Mouse (Mus musculus): ENCODE data around the gene Srf. TPM values are rescaled to one million over a fixed set of nuclear protein-coding genes. Genes with fewer than 3 reads are reported as not detected.

Srf gene
- polyA plus RNA-seq, 1 experiment from 2014 or later: 8.9 TPM

- Histone ChIP-seq H3K4me1 (ENCODE audit: control insufficient read depth, insufficient read depth, low read length) (peaks cover 10% of the 10 kb centered on the region), H3K27me3 (ENCODE audit: control insufficient read depth, insufficient read depth, low read length) (no peaks in the 10 kb centered on the region), H3K9ac (ENCODE audit: low read length) (peak overlapping the region; percentile 69), H3K4me3 (replicated peaks; ENCODE audit: low read length) (peak overlapping the region; percentile 20), H3K4me2 (ENCODE audit: low read depth, low read length) (peak overlapping the region; percentile 48), H3K27ac (ENCODE audit: low read length) (no peak overlapping the region), H3K9me3 (replicated peaks; ENCODE audit: control insufficient read depth, low read length) (no peaks in the 10 kb centered on the region), H3K36me3 (ENCODE audit: control insufficient read depth, insufficient read depth, low read length) (no peaks in the 10 kb centered on the region)
- WGBS: 33% methylated on average over 25 of the region's 25 CpGs
- peak; percentile 42; the same call in 1 of the 2 replicates for ATAC-seq (ENCODE audit: insufficient read depth, low FRiP score)
Measured at GRCm38 (mm10) chr17:46520385-46520979, 35.5 kb downstream of the Srf start.

GRCm38 (mm10) chr17:46519971-46520370 lies 36.0 kb downstream of the Srf start:
- no peaks in the 10 kb centered on the region for H3K36me3 ChIP-seq (ENCODE audit: control insufficient read depth, insufficient read depth, low read length)
- H3K4me1 ChIP-seq (ENCODE audit: control insufficient read depth, insufficient read depth, low read length): peaks cover 10% of the 10 kb centered on the region
- no peaks in the 10 kb centered on the region for H3K27me3 ChIP-seq (ENCODE audit: control insufficient read depth, insufficient read depth, low read length)
- ATAC-seq (ENCODE audit: insufficient read depth, low FRiP score): no peak
- peak overlapping the region; percentile 20 for H3K4me3 ChIP-seq (replicated peaks; ENCODE audit: low read length)
- H3K9ac ChIP-seq (ENCODE audit: low read length): peak overlapping the region; percentile 69; the same call in 1 of the 2 replicates
- 52% methylated on average over 10 of the region's 10 CpGs for WGBS
- peak overlapping the region; percentile 48 for H3K4me2 ChIP-seq (ENCODE audit: low read depth, low read length)
- no peak overlapping the region for H3K27ac ChIP-seq (ENCODE audit: low read length)
- no peaks in the 10 kb centered on the region for H3K9me3 ChIP-seq (replicated peaks; ENCODE audit: control insufficient read depth, low read length)

GRCm38 (mm10) chr17:46513329-46513728 lies 42.6 kb downstream of the Srf start:
- no peak overlapping the region for H3K27ac ChIP-seq (ENCODE audit: low read length)
- no peaks in the 10 kb centered on the region for H3K36me3 ChIP-seq (ENCODE audit: control insufficient read depth, insufficient read depth, low read length)
- no peaks in the 10 kb centered on the region for H3K27me3 ChIP-seq (ENCODE audit: control insufficient read depth, insufficient read depth, low read length)
- H3K9me3 ChIP-seq (replicated peaks; ENCODE audit: control insufficient read depth, low read length): no peaks in the 10 kb centered on the region
- no peak for ATAC-seq (ENCODE audit: insufficient read depth, low FRiP score)
- H3K4me1 ChIP-seq (ENCODE audit: control insufficient read depth, insufficient read depth, low read length): no peaks in the 10 kb centered on the region
- no peak overlapping the region for H3K4me2 ChIP-seq (ENCODE audit: low read depth, low read length)
- H3K9ac ChIP-seq (ENCODE audit: low read length): no peak overlapping the region
- 52% methylated on average over 2 of the region's 2 CpGs for WGBS
- no peak overlapping the region for H3K4me3 ChIP-seq (replicated peaks; ENCODE audit: low read length)

DNA sequence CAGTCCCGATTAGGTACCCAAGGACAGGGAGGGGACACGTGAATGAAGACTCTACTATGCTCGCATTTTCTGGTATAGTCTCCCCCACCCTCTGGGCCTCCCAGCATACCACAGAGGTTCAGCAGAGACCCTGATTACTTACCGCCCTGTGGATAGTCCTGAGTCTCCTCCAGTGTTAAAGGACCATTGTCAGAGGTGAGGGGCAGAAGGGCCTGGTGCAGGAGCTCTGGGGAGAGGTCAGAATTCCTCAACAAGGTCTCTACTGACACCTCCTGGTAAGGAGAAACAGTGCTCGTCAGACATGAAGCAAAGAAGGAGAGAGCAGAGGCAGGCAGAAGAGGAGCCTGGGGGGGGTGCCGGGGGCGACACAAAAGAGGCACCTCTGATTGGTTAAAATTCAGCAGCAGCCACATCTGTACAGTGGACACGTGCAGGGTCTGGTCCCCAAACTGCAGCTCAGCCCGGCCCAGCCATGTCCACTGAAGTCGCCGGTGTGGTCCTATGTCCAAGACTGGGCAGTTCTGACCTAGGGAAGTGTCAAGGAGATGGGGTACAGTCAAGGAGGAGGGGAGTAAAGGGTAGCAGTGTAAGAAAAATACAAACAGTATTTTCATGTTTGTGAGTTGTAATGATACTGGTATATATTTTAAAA lies 44.8 kb downstream of the Srf start:
- Histone ChIP-seq H3K9ac (ENCODE audit: low read length) (no peak overlapping the region), H3K9me3 (replicated peaks; ENCODE audit: control insufficient read depth, low read length) (no peaks in the 10 kb centered on the region), H3K4me1 (ENCODE audit: control insufficient read depth, insufficient read depth, low read length) (no peaks in the 10 kb centered on the region), H3K27me3 (ENCODE audit: control insufficient read depth, insufficient read depth, low read length) (no peaks in the 10 kb centered on the region), H3K27ac (ENCODE audit: low read length) (no peak overlapping the region), H3K4me3 (replicated peaks; ENCODE audit: low read length) (no peak overlapping the region), H3K36me3 (ENCODE audit: control insufficient read depth, insufficient read depth, low read length) (no peaks in the 10 kb centered on the region), H3K4me2 (ENCODE audit: low read depth, low read length) (no peak overlapping the region)
- ATAC-seq (ENCODE audit: insufficient read depth, low FRiP score): 0 out of 2 replicates have a peak, but pooled peaks have one; percentile 44
- 51% methylated on average over 11 of the region's 11 CpGs for WGBS

GRCm38 (mm10) chr17:46505617-46506016 lies 50.4 kb downstream of the Srf start:
- Histone ChIP-seq H3K4me3 (replicated peaks; ENCODE audit: low read length) (no peak overlapping the region), H3K27ac (ENCODE audit: low read length) (no peak overlapping the region), H3K4me1 (ENCODE audit: control insufficient read depth, insufficient read depth, low read length) (no peaks in the 10 kb centered on the region), H3K36me3 (ENCODE audit: control insufficient read depth, insufficient read depth, low read length) (no peaks in the 10 kb centered on the region), H3K27me3 (ENCODE audit: control insufficient read depth, insufficient read depth, low read length) (no peaks in the 10 kb centered on the region), H3K4me2 (ENCODE audit: low read depth, low read length) (no peak overlapping the region), H3K9me3 (replicated peaks; ENCODE audit: control insufficient read depth, low read length) (no peaks in the 10 kb centered on the region), H3K9ac (ENCODE audit: low read length) (no peak overlapping the region)
- WGBS: 82% methylated on average over 3 of the region's 3 CpGs
- ATAC-seq (ENCODE audit: insufficient read depth, low FRiP score): no peak

DNA sequence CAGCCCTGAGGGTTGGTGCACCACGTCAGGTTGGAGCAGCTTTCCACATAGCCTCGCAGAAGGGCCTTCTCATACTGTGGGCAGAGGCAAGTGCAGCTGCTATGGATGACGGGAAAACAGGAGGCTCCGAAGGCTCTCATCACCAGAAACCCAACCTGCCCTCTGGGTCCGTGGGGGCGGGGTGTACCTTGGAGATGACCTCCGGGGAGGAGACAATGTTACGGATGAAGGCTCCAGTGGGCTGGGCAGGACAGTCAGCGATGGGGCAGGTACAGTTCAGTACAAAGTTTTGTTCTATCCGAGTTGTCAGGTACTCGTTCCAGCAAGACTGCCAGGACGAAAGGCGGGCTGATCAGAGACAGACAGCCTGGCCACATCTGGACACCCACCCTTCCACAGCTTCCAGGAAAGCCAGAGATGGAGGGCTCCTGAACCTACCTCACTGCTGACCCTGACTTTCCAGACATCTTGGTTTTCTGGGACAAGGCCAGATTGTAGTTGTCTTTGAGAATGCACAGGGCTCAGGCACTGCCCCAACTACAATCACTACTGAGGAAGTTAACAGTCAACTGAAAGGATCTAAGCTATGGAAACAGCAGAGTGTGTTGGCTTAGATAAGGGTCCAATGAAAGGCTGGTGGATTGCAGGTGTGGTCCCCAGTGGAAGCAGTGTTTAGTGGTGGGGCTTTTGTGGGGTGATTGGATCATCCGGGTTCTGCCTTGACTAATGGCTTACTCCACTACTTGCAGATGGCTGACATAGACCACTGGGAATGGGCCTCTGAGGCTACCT lies 51.9 kb downstream of the Srf start:
- no peaks in the 10 kb centered on the region for H3K36me3 ChIP-seq (ENCODE audit: control insufficient read depth, insufficient read depth, low read length)
- no peak overlapping the region for H3K9ac ChIP-seq (ENCODE audit: low read length)
- ATAC-seq (ENCODE audit: insufficient read depth, low FRiP score): no peak

DNA sequence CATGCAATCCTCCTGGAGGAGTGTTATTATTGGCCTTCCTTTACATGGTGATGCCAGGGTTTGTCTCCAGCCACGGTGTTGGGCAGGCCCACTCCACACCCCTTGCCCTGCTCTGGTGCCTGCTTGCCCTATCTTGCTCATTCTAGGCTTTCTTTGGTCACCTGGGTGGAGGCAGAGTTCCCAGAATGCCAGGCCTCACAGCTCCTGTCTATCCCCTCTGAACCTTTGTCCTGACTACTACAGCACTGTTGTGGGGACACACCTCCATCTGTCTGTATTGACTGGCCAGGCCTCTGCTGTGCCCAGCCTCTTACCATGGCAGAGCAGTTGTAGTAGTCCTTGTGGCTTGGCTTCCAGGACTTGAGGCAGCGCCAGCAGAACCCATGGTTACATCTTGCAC lies 53.2 kb downstream of the Srf start:
- Histone ChIP-seq H3K4me2 (ENCODE audit: low read depth, low read length) (no peak overlapping the region), H3K36me3 (ENCODE audit: control insufficient read depth, insufficient read depth, low read length) (no peaks in the 10 kb centered on the region), H3K4me3 (replicated peaks; ENCODE audit: low read length) (no peak overlapping the region), H3K9me3 (replicated peaks; ENCODE audit: control insufficient read depth, low read length) (no peaks in the 10 kb centered on the region), H3K4me1 (ENCODE audit: control insufficient read depth, insufficient read depth, low read length) (peaks cover under 1% of the 10 kb centered on the region; the same call in 1 of the 2 replicates), H3K9ac (ENCODE audit: low read length) (no peak overlapping the region), H3K27me3 (ENCODE audit: control insufficient read depth, insufficient read depth, low read length) (no peaks in the 10 kb centered on the region), H3K27ac (ENCODE audit: low read length) (no peak overlapping the region)
- ATAC-seq (ENCODE audit: insufficient read depth, low FRiP score): no peak
- 83% methylated on average over 2 of the region's 2 CpGs for WGBS

More for the DNA sequence above, 51.9 kb downstream of the Srf start:
- Histone ChIP-seq H3K27ac (ENCODE audit: low read length) (no peak overlapping the region), H3K4me1 (ENCODE audit: control insufficient read depth, insufficient read depth, low read length) (no peaks in the 10 kb centered on the region), H3K27me3 (ENCODE audit: control insufficient read depth, insufficient read depth, low read length) (no peaks in the 10 kb centered on the region), H3K4me2 (ENCODE audit: low read depth, low read length) (no peak overlapping the region), H3K9me3 (replicated peaks; ENCODE audit: control insufficient read depth, low read length) (no peaks in the 10 kb centered on the region), H3K4me3 (replicated peaks; ENCODE audit: low read length) (no peak overlapping the region)
- WGBS: 79% methylated on average over 14 of the region's 14 CpGs

Measured in stomach, embryonic 16.5 days (tissue).